Mouse (Mus musculus) layer of hippocampus, postnatal 25 days (tissue): ENCODE measurements around the gene Htra3. TPM values are rescaled to one million over a fixed set of nuclear protein-coding genes. Genes with fewer than 3 reads are reported as not detected.

Experiments used
- DNase-seq, 2 experiments: peaks; one replicate each; pipeline ENCODE4 v3.0.0; 2022; ENCODE audit warnings: mixed read lengths in 2 of 2, low spot score in 1 of 2; ENCODE audit errors: extremely low spot score in 1 of 2
- total RNA-seq, 2 experiments: library from RNA; stranded (reverse); gene quantifications; 2 replicates each; pipeline ENCODE4 v1.2.3; 2021

Htra3 gene
- total RNA-seq, 2 experiments from 2014 or later = 5.9 to 8.0 TPM

- no peak for DNase-seq
Observed at GRCm38 (mm10) chr5:35655753-35656485, 23.7 kb downstream of the Htra3 start.

GRCm38 (mm10) chr5:35653743-35654395 lies 25.7 kb downstream of the Htra3 start:
- DNase-seq = no peak

GRCm38 (mm10) chr5:35652872-35653271 lies 26.7 kb downstream of the Htra3 start:
- DNase-seq = no peak

- DNase-seq = no peak
Observed at GRCm38 (mm10) chr5:35652319-35652718, 27.3 kb downstream of the Htra3 start.

GRCm38 (mm10) chr5:35648230-35648629 lies 31.4 kb downstream of the Htra3 start:
- no peak for DNase-seq

- no peak for DNase-seq
Observed at GRCm38 (mm10) chr5:35647562-35647961, 32.0 kb downstream of the Htra3 start.

GRCm38 (mm10) chr5:35646927-35647326 lies 32.7 kb downstream of the Htra3 start:
- DNase-seq = no peak

GRCm38 (mm10) chr5:35645938-35646493 lies 33.6 kb downstream of the Htra3 start:
- no peak for DNase-seq

- no peak for DNase-seq
Observed at GRCm38 (mm10) chr5:35644082-35644481, 35.5 kb downstream of the Htra3 start.

GRCm38 (mm10) chr5:35643401-35644048 lies 36.1 kb downstream of the Htra3 start:
- no peak for DNase-seq

- DNase-seq = no peak
Observed at GRCm38 (mm10) chr5:35641961-35642584, 37.5 kb downstream of the Htra3 start.

- DNase-seq = no peak
Observed at GRCm38 (mm10) chr5:35636016-35636415, 43.6 kb downstream of the Htra3 start.

GRCm38 (mm10) chr5:35632841-35633240 lies 46.7 kb downstream of the Htra3 start:
- no peak for DNase-seq

GRCm38 (mm10) chr5:35631755-35632154 lies 47.8 kb downstream of the Htra3 start:
- DNase-seq = no peak

- DNase-seq = no peak
Observed at GRCm38 (mm10) chr5:35631224-35631623, 48.4 kb downstream of the Htra3 start.

- DNase-seq = no peak
Observed at GRCm38 (mm10) chr5:35630706-35631105, 48.9 kb downstream of the Htra3 start.

- DNase-seq = no peak
Observed at GRCm38 (mm10) chr5:35629333-35629732, 50.2 kb downstream of the Htra3 start.

GRCm38 (mm10) chr5:35628685-35629084 lies 50.9 kb downstream of the Htra3 start:
- DNase-seq = peak in 1 of 2 experiments; percentile 39

- DNase-seq = no peak
Observed at GRCm38 (mm10) chr5:35627307-35627840, 52.2 kb downstream of the Htra3 start.

GRCm38 (mm10) chr5:35626408-35626807 lies 53.2 kb downstream of the Htra3 start:
- no peak for DNase-seq
